Mouse (Mus musculus) ES-E14 (cell line): ENCODE data around the gene Odf3l2. TPM values are rescaled to one million over a fixed set of nuclear protein-coding genes. Genes with fewer than 3 reads are reported as not detected.

Experiments
- DNase-seq: peaks from one replicate; pipeline ENCODE4 v3.0.0-alpha.2; 2013; ENCODE audit warnings: low read depth, low spot score
- H3K27ac ChIP-seq: 2 replicates; pipeline ENCODE4 v1.5.1; 2012; ENCODE audit warnings: low read depth, mild to moderate bottlenecking, low read length, moderate library complexity, mixed read lengths; ENCODE audit not compliant: poor library complexity, insufficient read depth, severe bottlenecking
- H3K36me3 ChIP-seq: 2 replicates; pipeline ENCODE4 v1.6.1; 2012; ENCODE audit warnings: mild to moderate bottlenecking, low read length, moderate library complexity, mixed read lengths; ENCODE audit not compliant: control insufficient read depth, poor library complexity, insufficient read depth, severe bottlenecking
- H3K4me1 ChIP-seq, 2 experiments: fragments of 150-350 bp in 1 of 2; sonication (generic) in 1 of 2; 2 replicates each; pipeline ENCODE4 v1.6.1; 2012; ENCODE audit warnings: low read length in 2 of 2, mild to moderate bottlenecking in 1 of 2, mixed read lengths in 1 of 2; ENCODE audit not compliant: control insufficient read depth in 2 of 2, insufficient read depth in 2 of 2, poor library complexity in 1 of 2
- H3K4me3 ChIP-seq, 2 experiments: fragments of 150-350 bp in 1 of 2; sonication (generic) in 1 of 2; 2 replicates each; pipeline ENCODE4 v1.5.1; 2012; ENCODE audit warnings: low read length in 2 of 2, low read depth in 1 of 2, mild to moderate bottlenecking in 1 of 2, mixed read lengths in 1 of 2; ENCODE audit not compliant: insufficient read depth in 1 of 2, poor library complexity in 1 of 2, severe bottlenecking in 1 of 2
- H3K9ac ChIP-seq: 2 replicates; pipeline ENCODE4 v1.6.1; 2012; ENCODE audit warnings: low read depth, mild to moderate bottlenecking, low read length, mixed read lengths; ENCODE audit not compliant: poor library complexity, insufficient read depth, severe bottlenecking
- H3K9me3 ChIP-seq: fragments of 150-350 bp; sonication (generic); 2 replicates; pipeline ENCODE4 v1.6.1; 2012; ENCODE audit warnings: low read depth, mild to moderate bottlenecking, low read length; ENCODE audit not compliant: control insufficient read depth, insufficient read depth
- CHD2 ChIP-seq: IDR thresholded peaks from 2 replicates; pipeline ENCODE4 v1.6.1; 2014; ENCODE audit warnings: mild to moderate bottlenecking, low read depth, low read length, inconsistent platforms
- HCFC1 ChIP-seq: IDR thresholded peaks from 2 replicates; pipeline ENCODE4 v1.6.1; 2012; ENCODE audit warnings: low read length, inconsistent platforms, borderline replicate concordance; ENCODE audit not compliant: insufficient read depth
- MAFK ChIP-seq: IDR thresholded peaks from 2 replicates; pipeline ENCODE4 v1.6.1; 2014; ENCODE audit warnings: mild to moderate bottlenecking, low read depth, low read length, inconsistent platforms; ENCODE audit not compliant: insufficient read depth
- ZC3H11A ChIP-seq: IDR thresholded peaks from 2 replicates; pipeline ENCODE4 v1.6.1; 2012; ENCODE audit warnings: low read depth, mild to moderate bottlenecking, inconsistent platforms, low read length, borderline replicate concordance
- ZNF384 ChIP-seq: IDR thresholded peaks from 2 replicates; pipeline ENCODE4 v1.6.1; 2012; ENCODE audit warnings: low read depth, low read length, inconsistent platforms
- in situ Hi-C, 2 experiments: fragments of 600-800 bp; cut with MboI; formaldehyde crosslinking; loops; one replicate each; pipeline ENCODE4 v1.15.1; 2025; ENCODE audit warnings: low sequenced_read_pairs in 2 of 2, inconsistent platforms in 1 of 2; ENCODE audit not compliant: unreplicated experiment in 2 of 2
- total RNA-seq: library from RNA; depleted of rRNA; stranded (reverse); fragments of 300-350 nt; gene quantifications from 2 replicates; pipeline ENCODE4 v1.2.3, GENCODE M21; 2012

The Odf3l2 gene
- total RNA-seq, 1 experiment: not detected

- no peak for TF ChIP-seq ZNF384
- TF ChIP-seq HCFC1: no peak
- TF ChIP-seq ZC3H11A: no peak
- TF ChIP-seq MAFK: no peak
- TF ChIP-seq CHD2: no peak
- Histone ChIP-seq H3K36me3 (peaks cover 53% of the 10 kb centered on the region), H3K4me1 (peaks cover 5 to 35% of the 10 kb centered on the region in 2 experiments), H3K27ac (no peak overlapping the region; the same call in 1 of the 2 replicates), H3K9ac (no peak overlapping the region), H3K9me3 (no peaks in the 10 kb centered on the region), H3K4me3 (no peak overlapping the region; a peak in 1 of 4 replicates)
- no peak for DNase-seq
- in situ Hi-C loops: no loop called here
Observed at GRCm38 (mm10) chr10:79684770-79685600, 39.4 kb upstream of the Odf3l2 start.

- H3K4me1 ChIP-seq: peaks cover 5 to 35% of the 10 kb centered on the region in 2 experiments
- DNase-seq: no peak
- TF ChIP-seq MAFK (0 out of 2 replicates have a peak, but pooled peaks have one; percentile 13), ZC3H11A (no peak), HCFC1 (no peak), CHD2 (no peak)
- H3K9me3 ChIP-seq: no peaks in the 10 kb centered on the region
- H3K36me3 ChIP-seq: peaks cover 52% of the 10 kb centered on the region
- H3K27ac ChIP-seq: peak overlapping the region; percentile 28; the same call in 1 of the 2 replicates
- peak overlapping the region; percentile 91 for H3K9ac ChIP-seq
- in situ Hi-C loops: no loop called here
- H3K4me3 ChIP-seq: peak overlapping the region; percentile 94 to 100
Observed at GRCm38 (mm10) chr10:79683726-79684640, 38.4 kb upstream of the Odf3l2 start.

GRCm38 (mm10) chr10:79682916-79683582 is 37.5 kb upstream of the Odf3l2 start:
- peak overlapping the region; percentile 91 for H3K9ac ChIP-seq
- TF ChIP-seq CHD2 (no peak), HCFC1 (0 out of 2 replicates have a peak, but pooled peaks have one; percentile 14)
- DNase-seq: peak; percentile 76
- H3K36me3 ChIP-seq: peaks cover 44% of the 10 kb centered on the region
- peaks cover 5 to 32% of the 10 kb centered on the region in 2 experiments for H3K4me1 ChIP-seq
- peak overlapping the region; percentile 90 for H3K27ac ChIP-seq
- H3K4me3 ChIP-seq: peak overlapping the region; percentile 94 to 100
- in situ Hi-C loops: no loop called here
- H3K9me3 ChIP-seq: no peaks in the 10 kb centered on the region

GRCm38 (mm10) chr10:79682551-79682915 is 37.0 kb upstream of the Odf3l2 start:
- TF ChIP-seq HCFC1 (0 out of 2 replicates have a peak, but pooled peaks have one; percentile 11), CHD2 (no peak)

More at GRCm38 (mm10) chr10:79682551-79682915, 37.0 kb upstream of the Odf3l2 start:
- peak overlapping the region; percentile 90 for H3K27ac ChIP-seq
- no peak for DNase-seq
- peak overlapping the region; percentile 91 for H3K9ac ChIP-seq
- in situ Hi-C loops: no loop called here
- peak overlapping the region; percentile 94 to 100 for H3K4me3 ChIP-seq
- H3K4me1 ChIP-seq: peaks cover 5 to 29% of the 10 kb centered on the region in 2 experiments
- H3K36me3 ChIP-seq: peaks cover 39% of the 10 kb centered on the region
- H3K9me3 ChIP-seq: no peaks in the 10 kb centered on the region
